Mouse (Mus musculus) E14TG2a.4 (cell line): Measurements from ENCODE around the gene Nol3.
A peak's percentile ranks its signal among the peaks of the same experiment; 100 is the strongest.

ENCODE experiments used
- H3K27me3 ChIP-seq: 2 replicates; pipeline ENCODE4 v1.6.1; 2014; ENCODE audit warnings: low read length, control low read depth; ENCODE audit not compliant: insufficient read depth
- H3K36me3 ChIP-seq: 2 replicates; pipeline ENCODE4 v1.6.1; 2014; ENCODE audit warnings: low read length, control low read depth; ENCODE audit not compliant: insufficient read depth
- H3K4me1 ChIP-seq: replicated peaks from 2 replicates; pipeline ENCODE4 v1.6.1; 2014; ENCODE audit warnings: low read depth, low read length, control low read depth
- H3K4me3 ChIP-seq: replicated peaks from 2 replicates; pipeline ENCODE4 v1.5.1; 2014; ENCODE audit warnings: mild to moderate bottlenecking, low read length
- H3K9me3 ChIP-seq: 2 replicates; pipeline ENCODE4 v1.6.1; 2014; ENCODE audit warnings: low read length, control low read depth
- CTCF ChIP-seq: conservative IDR thresholded peaks from 2 replicates; pipeline ENCODE4 v1.5.1; 2014; ENCODE audit warnings: low read length
- NANOG ChIP-seq: IDR thresholded peaks from 2 replicates; pipeline ENCODE4 v1.6.1; 2014; ENCODE audit warnings: borderline replicate concordance, low read length, mixed read lengths
- POU5F1 ChIP-seq: IDR thresholded peaks from 2 replicates; pipeline ENCODE4 v1.6.1; 2014; ENCODE audit warnings: low read length, borderline replicate concordance

The Nol3 gene

GRCm38 (mm10) chr8:105297511-105298192 is 21.7 kb downstream of the Nol3 start, which contains the start of gene E2f4:
Gene E2f4 (plus strand): TSS chr8:105297663.
- peaks cover 89% of the 10 kb centered on the region for H3K4me1 ChIP-seq
- H3K36me3 ChIP-seq: peaks cover 46% of the 10 kb centered on the region
- peak within 1 kb of the TSS; percentile 100 for H3K4me3 ChIP-seq
- H3K27me3 ChIP-seq: peaks cover 9% of the 10 kb centered on the region
- TF ChIP-seq CTCF (no peak), POU5F1 (no peak), NANOG (no peak)
- H3K9me3 ChIP-seq: no peaks in the 10 kb centered on the region

DNA sequence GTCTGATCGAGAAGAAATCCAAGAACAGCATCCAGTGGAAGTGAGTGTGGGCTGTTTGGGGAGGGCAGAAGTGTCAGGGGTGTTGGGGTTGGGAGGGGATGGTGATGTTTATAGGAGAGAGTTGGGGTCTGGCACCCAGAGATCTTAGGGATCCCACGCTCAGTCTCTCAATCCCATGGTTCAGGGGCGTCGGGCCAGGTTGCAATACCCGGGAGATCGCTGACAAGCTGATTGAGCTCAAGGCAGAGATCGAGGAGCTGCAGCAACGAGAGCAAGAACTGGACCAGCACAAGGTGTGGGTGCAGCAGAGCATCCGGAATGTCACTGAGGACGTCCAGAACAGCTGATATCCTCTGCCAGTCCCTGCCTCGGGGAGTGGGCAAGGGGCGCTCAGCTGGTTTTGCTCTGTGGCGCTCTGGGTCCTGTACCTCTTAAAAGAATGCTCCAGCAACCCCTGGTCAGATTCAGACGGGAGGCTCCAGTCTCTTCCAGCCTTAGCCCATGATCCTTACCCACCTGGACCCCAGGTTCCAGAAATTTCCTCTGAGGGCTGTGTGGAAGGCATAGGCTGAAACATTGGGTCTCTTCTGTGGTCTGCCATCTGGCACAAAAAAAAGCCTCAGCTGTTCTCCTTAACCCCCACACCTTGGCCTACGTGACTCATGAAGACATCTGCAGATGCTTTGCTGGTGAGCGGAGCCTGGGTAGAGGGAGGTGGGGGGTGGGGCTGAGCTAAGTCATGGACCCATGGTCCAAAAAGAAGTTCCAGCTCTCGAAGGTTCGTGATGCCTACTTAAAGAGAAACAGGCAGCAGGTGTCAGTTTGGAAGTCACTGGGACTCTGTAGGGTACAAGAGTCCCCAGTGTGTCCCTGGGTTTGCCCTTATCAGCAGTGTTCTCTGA is 22.7 kb downstream of the Nol3 start:
- H3K4me3 ChIP-seq: peak overlapping the region; percentile 100
- no peaks in the 10 kb centered on the region; the same call in 1 of the 2 replicates for H3K27me3 ChIP-seq
- no peaks in the 10 kb centered on the region for H3K9me3 ChIP-seq
- H3K4me1 ChIP-seq: peaks cover 89% of the 10 kb centered on the region
- TF ChIP-seq NANOG: no peak
- TF ChIP-seq POU5F1: no peak
- TF ChIP-seq CTCF: no peak
- peaks cover 55% of the 10 kb centered on the region for H3K36me3 ChIP-seq

DNA sequence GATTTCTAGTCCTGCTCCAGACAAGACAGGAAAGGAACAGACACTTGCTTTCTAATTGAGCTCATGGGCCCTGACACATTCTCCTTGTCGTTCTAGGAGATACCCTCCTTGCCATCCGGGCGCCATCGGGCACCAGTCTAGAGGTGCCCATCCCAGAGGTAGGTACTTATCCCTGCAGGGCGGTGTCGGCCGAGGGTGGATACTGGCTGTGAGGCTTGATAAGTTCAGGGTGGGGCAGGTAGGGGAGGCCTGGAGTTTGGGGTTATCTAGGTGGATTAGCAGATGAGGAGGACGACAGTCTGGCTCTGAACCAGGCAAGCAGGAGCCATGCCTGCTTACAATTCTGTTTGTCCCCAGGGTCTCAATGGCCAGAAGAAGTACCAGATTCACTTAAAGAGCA is 24.0 kb downstream of the Nol3 start:
- Histone ChIP-seq H3K4me1 (peaks cover 90% of the 10 kb centered on the region), H3K36me3 (peaks cover 69% of the 10 kb centered on the region), H3K4me3 (peak overlapping the region; percentile 35), H3K27me3 (no peaks in the 10 kb centered on the region), H3K9me3 (no peaks in the 10 kb centered on the region)
- TF ChIP-seq CTCF: no peak

DNA sequence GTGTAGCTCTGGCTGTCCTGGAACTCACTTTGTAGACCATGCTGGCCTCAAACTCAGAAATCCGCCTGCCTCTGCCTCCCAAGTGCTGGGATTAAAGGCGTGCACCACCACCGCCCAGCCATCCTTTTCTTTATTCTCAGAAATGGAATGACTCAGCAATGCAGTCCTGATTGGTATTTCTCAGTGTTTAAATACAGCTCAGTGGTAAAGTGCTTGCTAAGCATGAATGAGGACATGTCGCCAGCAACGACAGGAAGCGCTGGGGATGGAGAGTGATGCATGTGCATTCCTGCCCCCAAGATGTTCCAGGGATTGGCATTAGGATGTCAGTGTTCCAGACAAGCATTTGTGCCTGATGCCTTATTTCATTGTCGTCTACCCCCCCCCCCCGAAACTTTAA is 27.5 kb downstream of the Nol3 start:
- peaks cover 82% of the 10 kb centered on the region for H3K4me1 ChIP-seq
- no peaks in the 10 kb centered on the region for H3K9me3 ChIP-seq
- no peak overlapping the region for H3K4me3 ChIP-seq
- no peak for TF ChIP-seq NANOG
- TF ChIP-seq CTCF: no peak
- TF ChIP-seq POU5F1: no peak
- H3K27me3 ChIP-seq: no peaks in the 10 kb centered on the region
- peaks cover 90% of the 10 kb centered on the region for H3K36me3 ChIP-seq

- H3K4me1 ChIP-seq: peaks cover 80% of the 10 kb centered on the region
- no peak overlapping the region for H3K4me3 ChIP-seq
- no peaks in the 10 kb centered on the region for H3K27me3 ChIP-seq
- peaks cover 90% of the 10 kb centered on the region for H3K36me3 ChIP-seq
- TF ChIP-seq CTCF: no peak
- no peak for TF ChIP-seq POU5F1
- TF ChIP-seq NANOG: no peak
- H3K9me3 ChIP-seq: no peaks in the 10 kb centered on the region
Measured at GRCm38 (mm10) chr8:105303874-105304273, 27.9 kb downstream of the Nol3 start.

DNA sequence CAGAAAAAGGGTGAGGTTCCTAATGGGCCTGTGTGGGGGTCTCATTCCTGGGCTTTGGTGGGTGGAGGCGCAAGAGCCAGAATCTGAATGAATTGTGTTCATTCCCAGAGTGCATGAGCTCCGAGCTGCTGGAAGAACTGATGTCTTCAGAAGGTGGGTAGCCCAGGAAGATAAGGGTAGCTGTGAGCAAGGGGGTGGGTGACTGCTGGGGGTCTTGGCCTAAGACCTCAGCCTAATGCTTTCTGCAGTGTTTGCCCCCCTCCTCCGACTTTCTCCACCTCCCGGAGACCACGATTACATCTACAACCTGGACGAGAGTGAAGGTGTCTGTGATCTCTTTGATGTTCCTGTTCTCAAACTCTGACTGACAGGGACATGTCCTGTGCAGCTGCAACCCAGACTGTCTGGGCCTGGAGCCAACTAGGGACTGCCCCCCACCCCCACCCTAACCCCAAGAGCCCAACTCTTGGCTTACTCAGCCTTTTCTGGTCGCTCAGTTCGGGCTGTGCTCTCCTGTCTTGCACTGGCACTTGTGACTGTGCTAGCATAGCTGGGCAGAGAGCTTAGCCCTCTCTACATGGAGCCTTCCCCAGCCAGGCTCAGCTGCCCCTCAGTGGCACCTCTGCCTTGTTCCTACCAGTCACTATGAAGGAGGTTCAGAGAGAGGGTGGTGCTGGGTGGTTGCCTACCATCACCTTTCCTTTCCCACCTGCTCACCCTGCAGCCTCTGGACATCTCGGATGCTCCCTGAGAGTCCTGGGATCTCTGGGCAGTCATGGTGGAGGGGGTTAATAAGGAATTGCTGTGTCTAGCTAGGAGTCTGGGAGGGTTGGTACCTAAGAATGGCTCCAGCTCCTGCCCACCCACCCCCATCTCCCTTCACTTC is 28.6 kb downstream of the Nol3 start:
- peaks cover 89% of the 10 kb centered on the region for H3K36me3 ChIP-seq
- H3K4me3 ChIP-seq: peak overlapping the region; percentile 71; the same call in 1 of the 2 replicates
- H3K27me3 ChIP-seq: no peaks in the 10 kb centered on the region
- TF ChIP-seq NANOG (no peak), CTCF (no peak)
- peaks cover 76% of the 10 kb centered on the region for H3K4me1 ChIP-seq
- no peaks in the 10 kb centered on the region for H3K9me3 ChIP-seq

- no peak for TF ChIP-seq CTCF
- TF ChIP-seq POU5F1: no peak
- TF ChIP-seq NANOG: no peak
- H3K27me3 ChIP-seq: no peaks in the 10 kb centered on the region
Measured at GRCm38 (mm10) chr8:105305211-105306145, 29.5 kb downstream of the Nol3 start, which contains the start of gene Elmo3. Gene Elmo3 (plus strand): TSS chr8:105305601.

More at GRCm38 (mm10) chr8:105305211-105306145, 29.5 kb downstream of the Nol3 start, which contains the start of gene Elmo3:
- Histone ChIP-seq H3K36me3 (peaks cover 89% of the 10 kb centered on the region), H3K4me3 (peak within 1 kb of the TSS; percentile 71), H3K4me1 (peaks cover 67% of the 10 kb centered on the region), H3K9me3 (no peaks in the 10 kb centered on the region)
